Mouse (Mus musculus) olfactory bulb, adult 2 months (tissue): ENCODE data around the gene Gm4969.

Experiments
- CTCF ChIP-seq: fragments of 200-500 bp; IDR thresholded peaks from 2 replicates; pipeline ENCODE4 v1.5.1; 2012; ENCODE audit warnings: low read depth, mild to moderate bottlenecking, low read length, moderate library complexity; ENCODE audit not compliant: insufficient read depth
- POLR2A ChIP-seq: fragments of 200-500 bp; IDR thresholded peaks from 2 replicates; pipeline ENCODE4 v1.6.1; 2012; ENCODE audit warnings: mild to moderate bottlenecking, low read depth, low read length, moderate library complexity; ENCODE audit not compliant: insufficient read depth

GRCm38 (mm10) chr7:19121686-19122085 lies 3.5 kb upstream of the Gm4969 start:
- TF ChIP-seq CTCF (no peak), POLR2A (no peak)
